Mouse (Mus musculus) regulatory T cell (primary cell): Measurements from ENCODE around the gene 4930467E23Rik.
"Not testable (repeated sequence)": the region's sequence is repeated elsewhere in the genome, so short reads cannot be mapped to it uniquely, and the experiment has no call there.

Experiments
- in situ Hi-C: fragments of 300-600 bp; cut with MboI, MseI; formaldehyde crosslinking; loops from one replicate; pipeline ENCODE4 v1.15.1; 2025; ENCODE audit warnings: high pct_unique_total_duplicates

Gene 4930467E23Rik

DNA sequence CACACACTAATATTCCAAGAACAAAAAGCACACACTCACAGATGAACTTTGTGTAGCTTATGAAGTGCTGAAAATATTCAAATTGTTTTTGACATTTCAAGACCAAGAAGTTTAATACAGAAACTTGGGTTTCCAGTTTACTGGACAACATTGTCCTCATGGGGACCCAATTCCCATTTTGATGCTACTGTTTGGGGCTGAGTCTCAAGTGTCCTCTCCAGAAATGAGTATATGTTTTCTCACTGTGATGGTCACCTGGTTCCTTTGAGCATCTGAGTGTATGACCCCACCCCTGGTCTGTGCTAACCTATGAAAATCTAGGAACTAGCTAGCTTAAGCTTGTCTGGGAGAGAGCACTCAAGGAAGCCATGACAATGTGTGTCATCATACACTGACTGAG lies 20.4 kb upstream of the 4930467E23Rik start:
- in situ Hi-C loops, result loop anchor here (10.0 kb wide), 1 partner anchor 1106 kb away; no protein-coding TSS in a partner anchor

DNA sequence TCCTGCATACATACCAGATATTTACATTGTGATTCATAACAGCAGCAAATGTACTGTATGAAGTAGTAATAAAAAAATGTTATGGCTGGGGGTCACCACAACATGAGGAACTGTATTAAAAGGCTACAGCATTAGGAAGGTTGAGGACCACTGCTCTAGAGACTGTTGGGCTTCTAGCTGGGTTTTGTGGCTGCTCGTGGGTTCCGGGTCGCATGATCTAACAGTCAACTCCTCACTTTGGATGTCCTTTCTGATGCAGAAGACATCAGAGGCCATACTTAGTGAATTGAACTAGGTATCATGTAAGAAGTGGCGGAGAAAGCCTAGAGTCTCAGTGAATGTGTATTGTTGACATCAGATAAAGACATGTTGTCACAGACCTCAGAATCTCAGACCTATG lies 19.9 kb upstream of the 4930467E23Rik start:
- in situ Hi-C loops, result loop anchor here (10.0 kb wide), 1 partner anchor 1105 kb away; no protein-coding TSS in a partner anchor

DNA sequence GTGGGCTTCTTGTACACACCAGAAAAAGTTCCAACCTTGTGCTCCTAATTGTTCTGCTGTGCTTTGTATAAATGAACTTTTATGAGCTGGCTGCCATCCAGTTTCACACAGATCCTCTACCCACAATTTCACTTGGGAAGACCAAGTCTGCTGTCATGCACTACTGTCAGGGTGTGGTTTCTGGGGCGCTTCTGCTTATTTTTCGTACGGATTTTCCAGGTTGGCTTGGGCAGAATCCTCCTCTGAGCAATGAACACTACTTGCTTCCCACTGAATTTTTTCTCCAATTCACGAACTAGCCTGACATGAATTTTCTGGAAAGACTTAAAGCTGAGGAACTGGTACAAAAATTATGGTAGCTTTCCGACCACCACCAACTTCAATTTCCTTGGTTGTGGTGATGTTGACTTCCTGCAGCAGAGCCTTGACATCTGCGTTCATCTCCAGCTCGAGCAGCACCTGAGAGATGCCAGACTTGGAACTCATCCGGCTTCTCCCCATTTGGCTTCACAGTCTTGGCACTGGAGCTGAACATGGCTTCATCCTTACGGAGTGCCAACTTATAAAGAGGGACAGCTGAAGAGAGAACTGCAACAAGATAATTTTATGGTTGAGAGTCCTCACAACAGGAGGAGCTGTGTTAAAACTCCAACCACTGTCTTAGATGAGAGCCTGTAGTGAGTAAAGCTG lies 18.1 kb upstream of the 4930467E23Rik start:
- in situ Hi-C loops, result loop anchor here (5.0 kb wide), 1 partner anchor 886 kb away; no protein-coding TSS in a partner anchor

DNA sequence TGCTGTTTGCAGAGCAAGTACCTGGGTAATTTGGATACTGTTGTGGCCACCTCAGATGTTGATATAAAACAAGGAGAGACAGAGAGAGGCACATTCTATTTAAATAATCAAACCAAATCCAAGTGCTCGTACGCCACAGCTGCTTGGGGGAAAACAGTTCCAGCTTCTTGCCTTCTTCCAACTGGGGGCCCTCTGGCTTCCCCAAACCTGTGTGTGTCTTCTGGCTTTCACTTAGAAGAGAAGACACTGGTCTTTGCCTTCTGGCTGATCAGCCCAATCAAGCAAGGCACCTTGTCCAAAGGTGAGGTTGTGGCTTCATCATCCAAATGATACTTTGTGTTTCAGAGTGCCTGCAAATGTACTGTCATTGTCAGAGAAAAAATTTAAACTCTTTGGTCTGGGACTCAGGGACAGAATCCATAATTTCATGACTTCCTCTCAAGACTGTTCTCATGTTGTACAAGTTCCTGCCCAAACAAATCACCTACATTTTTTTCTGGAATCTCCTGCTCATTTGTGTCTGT lies 17.1 kb upstream of the 4930467E23Rik start:
- in situ Hi-C loops, result loop anchor here (5.0 kb wide), 1 partner anchor 885 kb away; no protein-coding TSS in a partner anchor

DNA sequence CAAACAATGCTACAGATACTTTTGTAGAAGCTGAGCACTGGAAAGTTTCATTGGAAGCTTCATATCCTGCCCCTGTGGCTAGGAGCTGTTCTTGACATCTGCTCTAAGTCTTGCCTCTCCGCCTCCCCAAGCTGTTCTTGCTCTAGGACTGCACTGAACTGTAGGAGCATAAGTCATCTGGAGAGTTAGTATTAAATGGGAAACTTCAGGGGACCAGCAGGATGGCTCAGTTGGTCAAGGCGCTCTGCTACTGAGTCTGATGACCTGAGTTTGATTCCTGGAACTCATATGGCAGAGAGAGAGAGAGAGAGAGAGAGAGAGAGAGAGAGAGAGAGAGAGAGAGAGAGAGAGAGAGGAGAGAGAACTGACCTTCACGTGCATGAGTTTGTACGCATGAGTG lies 16.6 kb upstream of the 4930467E23Rik start:
- in situ Hi-C loops, result loop anchor here (5.0 kb wide), 1 partner anchor 884 kb away; no protein-coding TSS in a partner anchor

DNA sequence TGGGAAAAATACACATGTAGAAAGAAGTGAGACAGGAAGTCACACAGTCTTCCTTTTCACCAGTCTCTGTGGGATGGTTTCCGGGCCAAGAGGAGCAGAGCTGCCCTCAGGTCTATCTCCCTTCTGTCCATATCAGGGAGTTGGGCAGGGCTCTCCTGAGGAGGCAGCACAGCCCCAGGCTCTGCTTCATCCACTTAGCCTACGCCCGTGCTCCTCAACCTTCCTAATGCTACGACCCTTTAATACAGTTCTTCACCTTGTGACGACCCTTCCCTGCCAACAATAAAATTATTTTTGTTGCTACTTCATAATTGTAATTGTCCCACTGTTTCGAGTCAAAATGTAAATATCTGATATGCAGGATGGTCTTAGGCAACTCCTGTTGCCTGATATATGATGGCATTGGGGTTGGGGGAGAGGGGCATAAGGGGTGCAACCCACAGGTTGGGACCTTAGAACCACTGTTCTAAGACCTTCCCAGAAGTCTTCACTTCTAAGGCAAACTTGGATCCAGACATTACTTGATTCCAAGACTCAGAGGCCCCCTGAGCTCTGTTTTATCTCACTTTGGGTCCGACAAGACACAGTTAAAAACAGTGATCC lies 16.0 kb upstream of the 4930467E23Rik start:
- in situ Hi-C loops, result loop anchor here (5.0 kb wide), 1 partner anchor 884 kb away; no protein-coding TSS in a partner anchor

DNA sequence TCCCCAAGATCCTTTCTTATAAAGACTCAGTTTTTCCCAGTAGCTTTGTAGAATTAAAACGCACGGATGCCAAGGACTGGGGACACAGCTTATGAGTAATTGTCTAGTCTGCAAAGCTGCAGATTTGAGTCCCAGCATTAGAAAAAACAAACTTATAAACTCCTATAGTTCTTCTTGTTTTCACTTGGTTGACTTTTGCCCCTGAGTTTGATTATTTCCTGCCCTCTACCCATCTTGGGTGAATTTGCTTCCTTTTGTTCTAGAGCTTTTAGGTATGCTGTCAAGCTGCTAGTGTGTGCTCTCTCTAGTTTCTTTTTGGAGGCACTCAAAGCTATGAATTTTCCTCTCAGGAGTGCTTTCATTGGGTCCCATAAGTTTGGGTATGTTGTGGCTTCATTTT lies 14.9 kb upstream of the 4930467E23Rik start:
- in situ Hi-C loops, result loop anchor here (5.0 kb wide), 1 partner anchor 883 kb away; no protein-coding TSS in a partner anchor

DNA sequence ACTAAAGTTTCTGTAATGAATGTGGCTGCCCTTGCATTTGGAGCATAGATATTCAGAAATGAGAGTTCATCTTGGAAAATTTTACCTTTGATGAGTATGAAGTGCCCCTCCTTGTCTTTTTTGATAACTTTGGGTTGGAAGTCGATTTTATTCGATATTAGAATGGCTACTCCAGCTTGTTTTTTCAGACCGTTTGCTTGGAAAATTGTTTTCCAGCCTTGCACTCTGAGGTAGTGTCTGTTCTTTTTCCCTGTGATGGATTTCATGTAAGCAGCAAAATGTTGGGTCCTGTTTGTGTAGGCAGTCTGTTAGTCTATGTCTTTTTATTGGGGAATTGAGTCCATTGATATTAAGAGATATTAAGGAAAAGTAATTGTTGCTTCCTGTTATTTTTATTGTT lies 14.1 kb upstream of the 4930467E23Rik start:
- in situ Hi-C loops, result not testable (repeated sequence)

DNA sequence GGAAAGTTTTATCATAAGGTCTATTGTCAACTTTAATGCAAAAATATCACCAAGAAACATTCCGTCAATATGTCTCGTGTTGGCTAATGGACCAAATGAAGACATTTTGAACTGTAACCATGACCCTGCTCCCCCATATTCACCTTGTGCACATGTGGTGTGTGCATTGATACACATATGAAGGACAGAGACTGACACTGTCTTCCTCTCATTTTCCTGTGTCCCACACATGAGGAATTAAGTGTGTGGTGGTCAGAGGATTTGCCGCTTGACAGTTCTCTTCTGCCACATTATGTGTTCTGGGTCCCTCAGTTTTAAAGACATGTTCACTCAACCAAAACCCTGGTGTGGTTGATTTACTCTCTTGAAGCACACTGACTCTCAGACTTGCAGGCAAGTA lies 11.5 kb upstream of the 4930467E23Rik start:
- in situ Hi-C loops, result not testable (repeated sequence)

DNA sequence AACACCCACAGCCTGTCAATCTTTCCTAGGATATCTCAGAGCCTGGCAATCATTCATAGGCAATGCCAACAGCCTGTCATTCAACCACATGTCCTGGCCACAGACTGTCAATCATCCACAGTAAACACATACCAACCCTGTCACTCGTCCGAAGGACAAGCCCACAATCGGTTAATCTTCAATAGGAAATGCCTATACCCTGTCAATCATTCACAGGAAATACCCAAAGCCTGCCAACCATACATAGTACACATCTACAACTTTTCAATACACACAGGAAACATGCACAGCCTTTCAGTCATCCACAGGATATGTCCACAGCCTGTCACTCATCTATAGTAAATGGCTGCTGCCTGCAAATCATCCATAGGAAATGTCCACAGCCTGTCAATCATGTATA lies 9.9 kb upstream of the 4930467E23Rik start:
- in situ Hi-C loops, result not testable (repeated sequence)

DNA sequence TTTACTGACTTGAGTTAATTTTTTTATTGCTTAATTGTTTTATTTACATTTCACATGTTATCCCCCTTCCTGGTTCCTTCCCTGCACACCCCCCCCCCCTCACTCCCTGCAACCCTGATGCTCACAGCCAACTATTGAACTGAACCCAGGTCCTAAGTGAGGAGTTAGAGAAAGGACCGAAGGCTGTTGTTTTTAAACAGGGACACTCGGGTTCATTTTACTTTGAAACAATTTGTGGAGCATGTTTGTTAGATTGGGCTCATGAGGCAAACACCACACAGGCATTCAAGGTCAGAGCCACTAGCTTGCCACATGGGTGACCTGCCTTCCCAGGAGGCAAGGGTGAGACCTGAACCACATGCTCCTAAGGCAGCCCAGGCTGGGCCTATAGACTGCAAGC lies 4.5 kb upstream of the 4930467E23Rik start:
- in situ Hi-C loops, result loop anchor here (5.0 kb wide), 1 partner anchor 302 kb away; no protein-coding TSS in a partner anchor

DNA sequence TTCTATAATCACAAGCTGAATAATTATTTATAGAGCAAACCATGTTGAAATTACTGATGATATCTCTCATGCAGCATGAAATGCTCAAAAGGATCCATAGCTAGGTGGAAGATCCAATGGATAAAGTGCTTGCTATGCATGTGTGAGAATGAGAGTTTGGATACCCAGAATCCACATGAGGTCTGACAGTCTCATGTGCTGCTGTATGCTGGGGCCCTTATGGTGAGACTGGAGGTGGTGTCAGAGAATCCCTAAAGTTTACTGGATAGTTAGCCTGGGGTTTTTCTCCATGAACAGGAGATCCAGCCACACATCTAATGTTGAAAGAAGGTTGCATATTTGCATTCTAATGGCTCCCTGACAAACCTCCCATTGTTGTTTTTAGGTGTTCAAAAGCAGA lies 22.4 kb downstream of the 4930467E23Rik start:
- in situ Hi-C loops, result not testable (repeated sequence)

DNA sequence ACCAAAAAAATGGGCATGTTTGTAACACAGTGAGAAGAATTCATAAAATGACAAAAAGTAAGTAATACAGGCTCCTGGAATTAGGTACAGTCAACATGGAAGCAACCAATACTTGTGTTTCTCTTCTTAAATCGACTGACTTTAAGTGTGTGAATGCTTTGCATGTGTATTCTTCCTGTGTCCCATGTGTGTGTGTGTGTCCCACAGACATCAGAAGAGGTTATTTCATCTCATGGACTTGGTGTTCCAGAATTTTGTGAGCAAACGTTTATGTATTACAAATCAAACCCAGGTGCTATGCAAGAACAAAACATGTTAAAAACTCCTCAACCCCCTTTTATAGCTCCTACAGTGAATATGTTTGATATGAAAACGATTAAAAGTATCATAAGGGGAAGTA lies 24.8 kb downstream of the 4930467E23Rik start:
- in situ Hi-C loops, result not testable (repeated sequence)

DNA sequence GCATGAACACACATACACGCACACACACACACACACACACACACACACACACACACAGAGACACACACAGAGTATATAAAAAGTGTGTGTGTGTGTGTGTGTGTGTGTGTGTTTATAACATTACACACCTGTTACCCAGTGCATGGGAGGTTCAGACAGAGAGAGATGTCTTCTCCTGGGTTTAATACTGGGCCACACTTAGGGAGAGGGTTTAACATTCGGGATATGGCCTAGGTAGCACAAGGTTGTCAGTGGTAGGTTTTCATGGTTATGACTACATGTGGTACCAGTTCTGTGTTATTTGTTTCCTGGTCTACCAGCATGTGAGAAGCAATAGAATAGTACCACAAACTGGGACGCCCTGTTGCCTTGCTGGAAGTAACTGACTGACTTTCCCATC lies 25.6 kb downstream of the 4930467E23Rik start:
- in situ Hi-C loops, result not testable (repeated sequence)

DNA sequence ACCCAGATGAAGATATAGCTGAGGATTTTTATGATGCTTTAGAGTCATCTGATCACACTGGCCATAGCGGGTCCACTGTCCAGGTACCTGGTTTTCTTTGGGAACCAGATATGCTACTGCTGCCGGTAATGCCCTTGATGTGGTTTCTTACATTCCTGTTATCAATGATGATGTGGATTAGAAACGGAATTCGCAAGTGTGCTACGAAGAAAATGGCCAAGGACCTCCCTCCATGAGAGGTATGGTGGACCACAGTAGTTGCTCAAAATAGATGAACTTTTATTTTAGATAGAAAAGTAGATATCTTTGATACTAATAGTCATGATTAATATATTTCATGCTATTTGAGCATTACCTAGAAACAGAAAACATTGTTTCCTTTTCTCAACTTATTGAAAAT lies 32.3 kb downstream of the 4930467E23Rik start:
- in situ Hi-C loops, result loop anchor here (5.0 kb wide), 1 partner anchor 771 kb away; no protein-coding TSS in a partner anchor

DNA sequence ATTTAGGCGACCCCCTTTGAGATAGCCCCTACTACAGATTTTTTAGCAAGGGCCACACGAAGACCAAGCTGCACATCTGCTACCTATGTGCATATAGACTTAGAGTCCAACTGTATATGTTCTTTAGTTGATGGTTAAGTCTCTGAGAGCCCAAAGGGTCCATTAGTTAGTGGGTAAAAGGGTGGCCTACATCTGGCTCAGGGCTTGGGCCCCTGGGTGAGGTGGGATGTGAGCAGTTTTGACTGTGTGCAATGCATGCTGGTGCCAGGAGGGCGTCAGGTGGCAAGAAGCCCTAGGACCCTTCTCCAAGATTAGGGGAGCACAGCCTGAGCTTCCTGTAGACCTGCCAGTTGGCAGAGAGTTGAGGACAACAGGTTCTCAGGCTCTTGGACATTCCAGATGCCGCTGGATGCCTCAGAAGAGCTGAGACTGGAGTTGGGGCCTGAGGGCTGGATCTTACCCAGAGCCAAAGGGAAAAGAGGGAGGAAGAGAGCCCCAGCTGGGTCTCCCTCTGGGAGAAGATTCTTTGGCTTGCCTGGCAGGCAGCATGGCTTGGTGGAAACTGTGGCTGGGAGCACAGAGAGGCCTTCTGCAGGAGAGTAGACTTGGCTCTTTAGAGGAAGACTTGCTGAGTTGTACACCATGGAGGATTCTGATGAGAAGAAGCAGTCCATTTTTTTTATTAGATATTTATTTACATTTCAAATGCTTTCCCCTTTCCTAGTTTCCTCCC lies 33.6 kb downstream of the 4930467E23Rik start:
- in situ Hi-C loops, result loop anchor here (5.0 kb wide), 1 partner anchor 769 kb away; no protein-coding TSS in a partner anchor

DNA sequence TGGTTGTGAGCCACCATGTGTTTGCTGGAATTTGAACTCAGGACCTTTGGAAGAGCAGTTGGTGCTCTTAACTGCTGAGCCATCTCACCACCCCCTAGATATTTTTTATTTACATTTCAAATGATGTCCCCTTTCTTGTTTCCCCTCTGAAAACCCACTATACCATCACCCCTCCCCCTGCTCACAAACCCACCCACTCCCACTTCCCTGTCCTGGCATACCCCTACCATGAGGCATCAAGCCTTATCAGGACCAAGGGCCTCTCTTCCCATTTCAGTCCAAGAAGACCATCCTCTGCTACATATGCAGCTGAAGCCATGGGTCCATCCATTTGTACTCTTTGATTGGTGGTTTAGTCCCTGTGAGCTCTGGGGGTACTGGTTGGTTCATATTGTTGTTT lies 36.2 kb downstream of the 4930467E23Rik start:
- in situ Hi-C loops, result loop anchor here (5.0 kb wide), 3 partner anchors 197 to 547 kb away; no protein-coding TSS in a partner anchor

DNA sequence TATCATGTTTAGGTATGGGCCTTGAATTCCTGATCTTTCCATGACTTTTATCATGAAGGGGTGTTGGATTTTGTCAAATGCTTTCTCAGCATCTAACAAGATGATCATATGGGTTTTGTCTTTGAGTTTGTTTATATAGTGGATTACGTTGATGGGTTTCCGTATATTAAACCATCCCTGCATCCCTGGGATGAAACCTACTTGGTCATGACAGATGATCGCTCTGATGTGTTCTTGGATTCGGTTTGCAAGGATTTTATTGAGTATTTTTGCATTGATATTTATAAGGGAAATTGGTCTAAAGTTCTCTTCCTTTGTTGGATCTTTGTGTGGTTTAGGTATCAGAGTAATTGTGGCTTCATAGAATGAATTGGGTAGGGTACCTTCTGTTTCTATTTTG lies 44.1 kb downstream of the 4930467E23Rik start:
- in situ Hi-C loops, result loop anchor here (5.0 kb wide), 1 partner anchor 664 kb away; no protein-coding TSS in a partner anchor

DNA sequence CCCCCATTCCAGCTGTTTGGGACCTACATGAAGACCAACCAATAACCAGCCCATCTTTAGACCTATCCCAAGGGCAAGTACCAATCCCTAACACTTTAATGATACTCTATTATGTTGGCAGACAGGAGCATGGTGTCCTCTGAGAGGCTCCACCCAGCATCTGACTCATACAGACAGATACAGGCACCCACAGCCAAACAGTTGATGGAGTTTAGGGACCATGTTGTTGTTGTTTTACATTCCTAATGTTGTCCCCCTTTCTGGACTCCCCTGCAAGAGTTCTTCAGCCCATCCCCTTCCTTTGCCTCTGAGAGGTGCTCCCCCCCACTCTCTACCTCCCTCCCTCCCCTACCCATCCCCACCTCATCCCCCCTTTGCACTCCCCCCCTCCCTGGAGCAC lies 46.9 kb downstream of the 4930467E23Rik start:
- in situ Hi-C loops, result not testable (repeated sequence)

DNA sequence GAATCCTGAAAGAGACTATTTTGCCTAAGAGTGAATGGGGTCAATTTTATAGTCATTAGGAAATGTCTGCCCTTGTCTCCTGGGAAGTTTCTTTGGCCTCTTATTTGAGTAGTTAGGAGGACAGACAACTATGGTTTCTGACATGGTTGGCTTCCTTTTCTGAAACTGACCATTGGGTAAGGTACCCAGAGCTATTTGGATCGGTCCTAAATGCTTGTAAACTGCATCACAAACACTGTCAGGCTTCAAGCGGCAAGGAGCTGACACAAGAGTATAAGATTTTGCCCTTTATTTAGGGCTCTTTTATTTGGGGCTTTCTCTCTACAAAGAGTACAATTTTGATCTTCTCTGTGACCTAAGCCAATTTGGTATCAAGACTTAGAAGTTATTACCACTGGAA lies 48.1 kb downstream of the 4930467E23Rik start:
- in situ Hi-C loops, result not testable (repeated sequence)

DNA sequence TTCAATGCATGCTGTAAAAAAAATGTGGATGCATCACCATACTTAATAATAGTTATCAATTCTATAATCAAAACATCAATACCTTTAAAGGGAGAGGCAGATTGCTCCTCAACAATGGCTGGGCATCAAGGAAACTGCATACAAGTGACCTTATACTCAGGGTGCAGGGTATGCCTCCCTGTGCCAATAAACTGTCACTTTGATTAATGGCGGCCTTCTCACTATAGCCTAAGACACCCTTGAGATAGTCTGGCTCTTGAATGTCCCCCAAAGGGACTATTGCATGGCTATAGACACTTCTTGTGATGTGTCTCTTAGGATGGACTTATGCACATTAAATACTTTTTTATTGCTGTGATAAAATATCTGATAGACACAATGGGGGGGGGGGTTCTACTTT lies 48.8 kb downstream of the 4930467E23Rik start:
- in situ Hi-C loops, result not testable (repeated sequence)

DNA sequence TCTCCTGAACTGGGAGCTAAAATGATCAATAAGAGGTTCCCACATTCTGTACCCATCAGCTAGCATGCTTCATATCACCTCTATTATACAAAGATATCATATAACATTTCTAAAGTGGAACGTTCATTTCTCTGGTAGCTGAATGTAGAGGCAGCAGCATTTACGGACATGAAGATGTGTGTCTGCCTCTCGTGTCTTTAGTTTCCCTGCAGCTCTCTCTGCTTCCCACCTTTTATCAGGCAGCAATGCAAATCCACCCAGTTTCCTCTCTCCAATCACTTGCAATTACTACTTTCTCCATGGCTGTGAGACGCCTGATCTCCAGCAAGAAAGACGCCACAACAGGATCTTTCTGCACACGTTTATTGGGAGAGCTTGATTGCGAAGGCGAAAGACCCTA lies 49.5 kb downstream of the 4930467E23Rik start:
- in situ Hi-C loops, result not testable (repeated sequence)
